Mouse (Mus musculus) megakaryocyte progenitor cell, adult 5-6 weeks (primary cell): ENCODE data around the gene Lzts2. TPM values are rescaled to one million over a fixed set of nuclear protein-coding genes. Genes with fewer than 3 reads are reported as not detected.
A peak's percentile ranks its signal among the peaks of the same experiment; 100 is the strongest.

Source experiments
- ATAC-seq: replicated peaks from 2 replicates; pipeline ENCODE4 v1.8.0; 2016; ENCODE audit warnings: mild to moderate bottlenecking, moderate TSS enrichment, inconsistent platforms; ENCODE audit not compliant: poor library complexity
- total RNA-seq, 2 experiments: library from RNA; stranded (forward) in 1 of 2; stranded (reverse) in 1 of 2; fragments of 157-497, 149-512 nt in 1 of 2; fragments of 200-1000 nt in 1 of 2; gene quantifications; 2 replicates each; pipeline versions ENCODE4 v1.2.3 to v1.2.4; 2015 to 2017

Gene Lzts2
- total RNA-seq, 2 experiments from 2014 or later = 5.1 to 7.7 TPM

DNA sequence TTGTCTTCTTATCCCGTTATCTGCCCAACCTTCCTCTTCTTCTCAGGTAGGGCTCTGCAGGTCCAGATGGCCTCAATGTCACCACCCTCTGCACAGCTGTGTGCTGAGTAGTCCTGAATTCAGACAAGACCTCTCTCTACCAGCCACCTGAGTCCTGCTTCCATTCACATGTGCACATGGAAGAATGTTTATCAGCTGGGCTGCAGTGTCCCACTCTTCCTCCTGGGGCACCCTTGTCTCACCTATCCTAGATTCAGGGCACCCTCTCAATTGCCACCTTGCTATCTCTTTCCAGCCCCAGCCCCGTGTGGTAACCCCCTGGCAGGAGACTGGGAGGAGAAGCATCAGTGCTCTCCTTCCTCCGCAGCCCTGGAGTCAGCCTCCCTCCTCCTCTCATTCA lies 11.9 kb upstream of the Lzts2 start:
- no peak for ATAC-seq

DNA sequence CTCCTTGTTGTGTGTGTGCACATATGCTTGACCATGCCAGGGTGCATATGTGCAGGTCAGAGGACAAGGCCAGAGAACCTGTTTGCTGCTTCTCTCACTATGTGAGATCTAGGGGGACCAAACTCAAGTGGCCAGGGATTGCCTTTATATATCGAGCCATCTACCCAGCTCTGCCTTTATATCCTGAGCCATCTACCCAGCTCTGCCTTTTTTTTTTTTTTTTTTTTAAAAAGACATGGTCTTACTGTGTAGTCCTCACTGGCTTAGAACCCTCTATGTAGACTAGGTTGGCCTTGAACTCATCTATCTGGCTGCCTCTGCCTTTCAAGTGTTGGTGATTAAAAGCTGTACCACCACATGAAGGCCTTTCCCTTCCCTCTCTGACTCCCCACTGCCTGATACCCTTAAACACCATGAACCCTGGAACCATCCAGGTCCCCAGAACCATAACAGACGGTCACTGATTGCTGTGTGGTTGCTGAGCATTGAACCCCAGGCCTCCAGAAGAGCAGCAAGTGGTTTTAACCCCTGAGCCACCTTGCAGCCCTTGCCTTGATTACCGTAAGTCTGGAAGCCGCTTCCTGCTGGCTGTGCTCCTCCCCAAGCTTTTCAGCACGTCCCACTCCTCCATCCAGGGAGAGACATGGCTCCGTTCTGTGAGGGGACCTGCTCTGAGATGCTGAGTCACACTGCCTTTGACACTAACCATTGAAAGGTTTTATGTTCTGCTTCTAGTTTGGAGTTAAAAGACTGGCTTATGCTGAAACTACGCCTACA lies 10.3 kb upstream of the Lzts2 start:
- no peak for ATAC-seq

DNA sequence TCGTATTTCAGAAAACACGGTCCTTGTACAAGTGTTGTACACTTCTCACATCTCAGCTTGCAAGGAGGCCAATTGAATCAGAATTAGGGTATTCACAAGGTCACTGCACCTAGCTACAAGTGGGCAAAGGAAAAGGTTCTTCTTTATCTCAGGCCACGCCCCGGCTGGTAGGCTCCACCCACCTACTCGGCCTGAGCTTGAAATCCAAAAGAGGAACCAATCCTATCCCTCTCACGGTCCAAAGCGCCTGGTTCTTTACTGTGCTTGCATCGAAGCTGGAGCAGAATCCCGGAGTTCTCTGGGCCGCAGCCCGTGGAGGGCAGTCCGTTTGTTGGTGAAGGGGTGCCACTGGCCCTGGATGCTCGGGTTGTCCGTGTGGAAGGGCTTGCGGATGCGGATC lies 8.8 kb upstream of the Lzts2 start, which contains the start of gene Twnk:
Gene Twnk (plus strand): TSS at position 220 of the 400 bp plus-strand sequence.
- peak; percentile 69 for ATAC-seq

DNA sequence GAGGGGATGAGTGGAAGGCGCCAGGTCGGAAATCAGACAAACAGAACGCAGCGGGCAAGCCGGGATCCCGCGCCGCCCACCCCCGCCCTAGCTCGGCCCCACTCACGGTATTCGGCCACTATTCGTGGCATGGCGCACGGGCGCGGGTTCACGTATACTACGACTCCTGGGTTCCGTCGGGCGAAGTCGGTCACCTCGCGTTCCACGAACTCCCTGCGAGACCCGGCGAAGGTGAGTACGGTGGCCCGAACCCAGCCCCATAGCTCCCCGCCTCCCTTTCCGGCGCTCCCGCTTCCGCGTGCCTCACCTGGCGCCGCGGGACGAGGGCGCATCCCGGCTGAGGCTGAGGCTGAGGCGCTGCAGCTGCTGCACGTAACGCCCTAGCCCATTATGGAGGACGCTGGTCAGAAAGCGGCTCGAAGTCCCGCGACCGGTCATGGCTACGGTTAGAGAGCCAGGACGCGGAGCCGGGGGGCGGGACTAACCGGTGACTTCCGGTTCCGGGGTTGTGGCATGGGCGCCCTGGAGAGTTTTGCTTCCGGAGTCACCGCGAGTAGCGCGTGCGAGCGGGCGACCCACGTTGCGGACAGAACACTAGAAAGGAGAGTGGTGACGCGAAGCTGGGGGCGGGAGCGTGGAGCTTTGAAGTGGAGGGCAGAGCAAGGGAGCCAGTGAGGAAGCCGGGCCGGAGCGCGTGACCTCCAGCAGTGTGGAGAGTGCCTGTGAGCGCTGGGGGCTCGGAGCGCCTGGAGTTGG lies 8.1 kb upstream of the Lzts2 start, which contains the start of gene Mrpl43:
Gene Mrpl43 (minus strand): TSS at position 486 of the 756 bp plus-strand sequence.
- ATAC-seq = peak; percentile 91

DNA sequence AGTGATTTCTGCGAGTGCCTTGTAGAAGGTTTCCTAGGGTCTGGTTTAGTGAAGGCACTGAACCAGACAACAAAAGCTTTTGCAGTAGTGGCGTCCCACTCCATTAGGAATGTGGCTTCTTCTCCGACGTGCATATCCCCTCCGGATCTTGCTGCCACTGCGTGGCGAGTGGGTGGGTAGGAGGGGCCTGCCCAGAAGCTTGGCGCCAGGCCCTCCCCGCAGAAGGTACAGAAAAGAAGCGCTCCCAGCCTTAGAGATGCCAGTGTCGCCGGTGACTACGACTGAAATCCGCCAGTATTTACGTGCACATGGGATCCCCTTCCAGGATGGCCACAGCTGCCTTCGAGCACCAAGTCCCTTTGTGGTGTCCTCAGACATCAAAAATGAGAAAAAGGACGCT lies 7.2 kb upstream of the Lzts2 start:
- no peak for ATAC-seq

DNA sequence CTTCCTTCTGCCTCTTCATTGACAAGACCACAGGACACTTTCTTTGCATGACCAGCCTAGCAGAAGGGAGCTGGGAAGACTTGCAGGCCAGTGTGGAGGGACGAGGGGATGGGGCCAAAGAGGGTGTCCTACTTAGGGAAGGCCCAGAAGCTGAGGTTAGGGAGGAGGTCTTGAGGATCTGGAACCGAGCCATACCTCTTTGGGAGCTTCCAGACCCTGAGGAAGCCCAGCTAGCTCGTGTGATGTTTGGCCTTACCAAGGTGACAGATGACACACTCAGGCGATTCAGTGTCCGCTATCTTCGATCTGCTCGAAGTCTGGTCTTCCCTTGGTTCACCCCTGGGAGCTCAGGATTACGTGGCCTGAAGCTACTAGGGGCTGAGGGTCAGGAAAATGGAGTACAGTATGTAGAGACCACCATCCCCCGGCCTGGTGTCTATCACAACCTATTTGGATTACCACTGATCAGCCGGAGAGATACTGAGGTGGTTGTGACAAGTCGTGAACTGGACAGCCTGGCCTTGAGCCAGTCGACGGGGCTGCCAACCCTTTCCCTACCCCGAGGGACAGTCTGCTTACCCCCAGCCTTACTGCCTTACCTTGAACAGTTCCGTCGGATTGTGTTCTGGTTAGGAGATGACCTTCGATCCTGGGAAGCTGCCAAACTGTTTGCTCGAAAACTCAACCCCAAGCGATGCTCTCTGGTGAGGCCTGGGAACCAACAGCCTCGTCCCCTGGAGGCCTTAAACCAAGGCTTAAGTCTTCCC lies 6.6 kb upstream of the Lzts2 start:
- ATAC-seq = no peak

- ATAC-seq = no peak
These were observed 3.6 kb upstream of the Lzts2 start for GRCm38 (mm10) chr19:45010646-45011045.

DNA sequence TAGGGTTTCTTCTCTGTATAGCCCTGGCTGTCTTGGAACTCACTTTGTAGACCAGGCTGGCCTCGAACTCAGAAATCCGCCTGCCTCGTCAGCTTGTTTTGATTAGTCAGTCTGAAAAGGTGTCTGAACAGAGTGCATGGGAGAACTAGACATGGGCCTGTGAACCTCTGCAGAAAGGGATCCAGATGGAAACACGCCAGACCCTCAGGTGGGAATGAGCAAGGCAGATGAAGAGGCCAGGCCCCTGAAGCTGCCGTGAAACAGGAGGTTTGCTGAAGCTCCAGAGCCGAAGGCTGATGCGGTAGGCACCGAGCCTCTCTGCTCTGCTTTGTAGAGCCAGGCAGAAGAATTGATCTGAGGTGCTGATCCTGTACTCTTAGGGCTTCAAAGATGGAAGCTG lies 2.0 kb upstream of the Lzts2 start:
- ATAC-seq = no peak

DNA sequence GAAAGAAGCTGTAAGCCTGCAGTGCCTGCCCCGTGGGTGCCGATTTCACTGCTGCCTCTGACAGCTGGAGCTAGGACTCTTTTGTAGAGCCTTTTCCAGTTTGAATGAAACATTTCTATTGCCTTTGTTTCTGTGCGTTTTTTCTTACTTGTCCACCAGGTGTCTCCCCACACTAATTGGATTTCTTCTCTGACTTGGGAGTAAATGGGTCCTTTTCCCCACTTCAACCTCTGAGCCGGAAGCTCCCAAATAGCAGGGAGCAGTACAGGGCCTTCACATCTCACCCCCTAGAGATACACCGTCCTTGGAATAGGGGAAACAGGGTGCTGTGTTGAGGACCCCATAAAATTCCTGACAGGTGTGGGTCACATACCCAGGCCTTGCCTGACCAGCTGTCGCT lies 1.6 kb upstream of the Lzts2 start:
- ATAC-seq = no peak

DNA sequence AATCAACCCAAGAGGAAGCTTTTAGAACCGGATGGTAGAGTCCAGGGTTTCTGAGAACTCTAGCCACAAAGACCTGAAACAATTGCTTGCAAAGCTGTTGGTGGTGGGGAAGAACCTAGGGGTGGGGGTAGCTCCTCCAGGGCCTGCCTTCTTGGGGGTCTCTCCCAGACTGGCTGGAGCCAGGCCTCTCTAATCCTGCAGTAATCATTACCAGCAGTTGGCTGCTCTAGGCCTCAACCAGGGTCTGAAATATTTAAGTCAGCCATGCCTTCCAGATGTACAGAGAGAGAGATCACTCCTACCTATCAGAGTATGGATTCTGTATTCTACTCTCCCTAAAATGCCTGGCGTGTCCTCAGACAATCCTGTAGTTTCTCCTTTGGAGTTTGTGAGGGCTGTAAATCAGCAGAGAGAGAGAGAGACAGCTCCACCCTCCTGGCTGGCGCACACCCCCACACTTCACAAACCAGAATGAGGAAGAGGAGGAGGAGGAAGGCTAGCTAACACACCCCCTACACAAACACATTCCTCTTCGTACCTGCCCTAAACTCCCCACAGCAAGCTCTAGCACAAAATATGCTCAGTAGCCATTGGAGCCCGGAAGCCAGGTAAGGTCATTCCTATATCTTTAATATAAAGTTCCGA lies 511 bp upstream of the Lzts2 start:
- ATAC-seq = no peak

- ATAC-seq = no peak
These were observed 778 bp downstream of the Lzts2 start for GRCm38 (mm10) chr19:45014981-45015402.

DNA sequence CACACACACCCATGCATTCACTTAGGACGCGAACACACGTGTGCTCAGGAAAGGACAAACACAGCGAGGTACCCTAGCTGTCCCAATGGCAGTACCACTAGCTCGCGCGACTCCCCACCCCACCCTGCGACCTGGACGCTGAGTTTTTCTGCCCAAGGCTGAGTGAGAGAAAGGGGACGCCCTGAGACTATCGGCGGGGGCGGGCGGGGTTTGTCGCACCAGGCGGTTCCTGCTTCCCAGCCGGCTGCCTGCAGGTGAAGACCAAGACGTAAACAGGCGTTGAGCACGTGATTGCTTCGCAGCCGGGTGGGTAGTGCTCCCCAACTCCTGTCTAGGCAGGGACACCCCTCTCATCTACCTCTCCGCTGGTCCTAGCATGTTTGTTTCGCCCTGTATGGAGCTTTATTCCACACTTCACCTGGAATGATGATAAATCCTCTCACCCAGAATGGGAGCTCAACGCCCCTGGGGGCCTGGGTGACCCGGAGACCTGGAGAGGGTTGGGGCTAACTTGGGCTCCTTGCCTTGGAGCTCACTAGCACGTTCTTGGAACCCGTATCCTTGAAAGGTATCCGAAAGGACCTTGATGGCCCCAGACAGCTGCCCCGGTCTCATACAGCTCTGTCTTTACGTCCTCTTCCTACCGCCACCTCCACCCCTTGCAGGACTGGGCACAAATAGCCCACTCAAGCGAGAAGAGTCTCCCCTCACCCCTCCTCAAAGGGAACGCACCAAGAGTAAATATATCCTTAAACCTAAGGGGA lies 1.5 kb downstream of the Lzts2 start:
- peak; percentile 30 for ATAC-seq

DNA sequence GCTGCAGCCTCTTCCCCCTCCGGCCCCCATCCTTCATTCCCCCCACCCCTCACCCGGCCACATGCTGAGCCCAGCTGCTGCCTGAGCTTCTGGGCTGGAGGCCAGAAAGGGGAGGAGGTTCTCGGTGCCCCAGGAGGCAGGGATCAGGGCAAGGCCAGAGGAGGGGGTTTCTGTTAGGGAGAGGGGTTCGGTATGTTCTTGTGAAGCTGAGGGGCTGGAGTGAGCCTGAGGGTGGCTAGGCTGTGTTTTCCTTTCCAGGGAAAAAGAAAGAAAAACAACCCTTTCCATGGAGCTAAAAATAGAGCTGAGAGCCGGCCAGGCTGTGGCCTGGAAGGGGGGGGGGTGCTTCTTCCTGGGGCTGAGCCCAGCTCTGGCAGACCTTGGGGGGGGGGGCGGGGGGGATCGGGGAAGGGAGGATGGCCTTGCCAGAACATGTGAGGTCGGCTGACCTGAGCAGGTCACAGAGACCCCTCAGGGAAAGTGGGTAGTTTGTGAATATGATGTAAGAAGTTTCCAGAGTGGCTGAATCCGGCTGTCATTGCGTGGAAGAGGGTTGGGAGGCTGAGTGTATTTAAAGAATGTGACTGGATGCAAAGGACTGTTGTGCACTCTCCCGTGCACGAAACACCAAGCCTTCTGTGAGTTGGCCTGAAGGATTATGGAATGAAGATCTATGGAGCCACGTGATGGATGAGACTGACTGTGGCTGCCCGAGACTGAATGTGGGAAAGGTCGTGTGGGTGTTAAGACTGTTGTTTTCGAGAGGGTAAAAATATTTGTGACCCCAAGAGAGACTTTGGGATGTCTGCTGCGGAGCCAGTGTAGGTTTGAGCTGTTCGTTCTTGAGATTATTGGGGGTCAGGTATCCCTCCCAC lies 2.4 kb downstream of the Lzts2 start:
- peak; percentile 10 for ATAC-seq

GRCm38 (mm10) chr19:45017216-45017771 lies 3.1 kb downstream of the Lzts2 start:
- ATAC-seq = peak; percentile 27

DNA sequence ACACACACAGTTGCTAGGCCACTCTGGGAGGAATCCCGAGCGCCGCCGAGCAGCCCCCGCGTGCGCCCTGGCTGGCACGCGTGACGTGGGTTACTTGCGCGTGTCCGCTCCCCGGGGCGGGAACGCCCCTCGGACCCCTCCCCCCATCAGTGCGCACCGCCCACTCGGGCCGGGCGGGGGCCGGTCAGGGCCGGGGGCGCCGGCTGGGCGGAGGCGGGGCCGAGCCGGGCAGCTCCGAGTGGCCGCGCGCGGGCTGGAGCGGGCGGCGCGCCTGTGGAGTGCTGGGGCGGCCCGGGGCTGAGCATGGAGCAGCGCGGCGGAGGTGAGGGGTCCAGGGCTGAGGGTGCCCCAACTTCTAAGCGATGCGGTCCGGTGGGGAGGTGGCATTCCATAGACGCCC lies 3.7 kb downstream of the Lzts2 start:
- no peak for ATAC-seq

GRCm38 (mm10) chr19:45018351-45018831 lies 4.2 kb downstream of the Lzts2 start:
- ATAC-seq = no peak

DNA sequence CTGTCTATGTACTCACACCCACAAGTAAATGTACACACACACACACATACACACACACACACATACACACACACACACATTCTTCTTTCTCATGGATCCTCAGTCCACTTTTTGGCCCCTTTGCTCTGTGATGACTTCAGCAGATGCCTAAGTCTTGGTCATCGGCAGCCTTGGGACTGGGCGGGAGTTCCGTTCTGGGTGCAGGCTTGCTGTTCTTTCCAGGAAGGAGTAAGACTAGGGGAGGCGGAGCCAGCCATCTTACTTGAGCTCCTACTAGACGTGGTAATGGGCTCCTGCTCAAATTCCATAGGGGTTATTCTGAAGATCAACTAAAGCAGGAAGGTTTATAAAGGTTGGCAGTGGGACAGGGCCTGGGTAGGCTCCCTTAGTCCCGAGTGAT lies 6.1 kb downstream of the Lzts2 start:
- no peak for ATAC-seq

- no peak for ATAC-seq
These were observed 7.1 kb downstream of the Lzts2 start for GRCm38 (mm10) chr19:45021362-45021761.

DNA sequence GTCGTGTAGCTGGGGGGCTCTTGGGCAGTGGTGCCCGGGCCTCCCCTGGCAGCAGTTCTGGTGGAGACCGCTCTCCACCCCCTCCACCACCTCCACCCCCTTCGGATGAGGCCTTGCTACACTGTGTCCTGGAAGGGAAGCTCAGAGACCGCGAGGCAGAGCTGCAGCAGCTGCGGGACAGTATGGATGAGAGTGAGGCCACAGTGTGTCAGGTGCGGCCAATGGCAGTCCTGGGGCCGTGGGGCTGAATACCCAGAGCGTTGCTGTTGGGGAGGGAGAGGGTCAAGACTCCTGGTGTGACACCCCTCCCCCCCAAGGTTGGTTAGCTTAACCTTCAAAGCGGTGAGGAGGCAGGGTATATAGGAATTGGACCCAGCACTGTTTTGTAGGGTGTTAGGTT lies 9.8 kb downstream of the Lzts2 start:
- ATAC-seq = no peak
